Mouse (Mus musculus): ENCODE data around the gene Klhl5.

- TF ChIP-seq CTCF (IDR thresholded peaks at IDR 0.05; ENCODE audit: borderline replicate concordance, insufficient read depth, low read depth, low read length) (no peak), POLR2A (IDR thresholded peaks at IDR 0.05; ENCODE audit: borderline replicate concordance, insufficient read depth, low read length) (no peak)
These were observed 74.9 kb downstream of the Klhl5 start for GRCm38 (mm10) chr5:65182268-65182667.

Measured in cerebellum, adult 2 months (tissue).